Mouse (Mus musculus) midbrain, postnatal 0 days (tissue): ENCODE data around the gene Best2. TPM values are rescaled to one million over a fixed set of nuclear protein-coding genes. Genes with fewer than 3 reads are reported as not detected.

Experiments used
- ATAC-seq: fragments of 200-750 bp; cut with Nextera tagmentation; 2 replicates; pipeline ENCODE4 v1.8.0; 2017; ENCODE audit warnings: moderate number of reproducible peaks, mild to moderate bottlenecking, moderate TSS enrichment, moderate library complexity; ENCODE audit not compliant: low FRiP score
- DNase-seq: peaks from one replicate; pipeline ENCODE4 v3.0.0-alpha.2; 2015; ENCODE audit warnings: low spot score
- H3K27ac ChIP-seq: fragments of 300-500 bp; sonication (generic); 2 replicates; pipeline ENCODE4 v1.5.1; 2014; ENCODE audit warnings: low read depth, mild to moderate bottlenecking, low read length, mixed read lengths
- H3K27me3 ChIP-seq: fragments of 300-500 bp; sonication (generic); 2 replicates; pipeline ENCODE4 v1.6.1; 2014; ENCODE audit warnings: low read length, control low read depth, mixed read lengths; ENCODE audit not compliant: insufficient read depth
- H3K36me3 ChIP-seq: fragments of 300-500 bp; sonication (generic); 2 replicates; pipeline ENCODE4 v1.6.1; 2014; ENCODE audit warnings: low read length, control low read depth, mixed read lengths; ENCODE audit not compliant: insufficient read depth
- H3K4me1 ChIP-seq: fragments of 300-500 bp; sonication (generic); 2 replicates; pipeline ENCODE4 v1.6.1; 2014; ENCODE audit warnings: mild to moderate bottlenecking, control low read depth, antibody characterized with exemption, low read length, mixed read lengths; ENCODE audit not compliant: insufficient read depth
- H3K4me2 ChIP-seq: fragments of 300-500 bp; sonication (generic); 2 replicates; pipeline ENCODE4 v1.6.1; 2014; ENCODE audit warnings: low read depth, mild to moderate bottlenecking, low read length, mixed read lengths; ENCODE audit not compliant: poor library complexity, severe bottlenecking
- H3K4me3 ChIP-seq: fragments of 300-500 bp; sonication (generic); 2 replicates; pipeline ENCODE4 v1.5.1; 2014; ENCODE audit warnings: low read depth, mild to moderate bottlenecking, low read length, moderate library complexity
- H3K9ac ChIP-seq: fragments of 300-500 bp; sonication (generic); replicated peaks from 2 replicates; pipeline ENCODE4 v1.6.1; 2014; ENCODE audit warnings: mild to moderate bottlenecking, low read length, moderate library complexity, mixed read lengths; ENCODE audit not compliant: poor library complexity, severe bottlenecking
- H3K9me3 ChIP-seq: fragments of 300-500 bp; sonication (generic); 2 replicates; pipeline ENCODE4 v1.6.1; 2016; ENCODE audit warnings: low read length, control low read depth
- CTCF ChIP-seq: IDR thresholded peaks from 2 replicates; pipeline ENCODE4 v1.5.1; 2016; ENCODE audit warnings: antibody characterized with exemption, mild to moderate bottlenecking
- WGBS: fragments of 180-500 bp; shearing (Covaris S2); extraction: QIAGEN DNeasy Blood & Tissue Kit; methylation state at CpG from one replicate; pipeline ENCODE4 v1.1.7; 2014; 5-methylcytosine and 5-hydroxymethylcytosine counted together
- polyA plus RNA-seq: library from polyadenylated mRNA; unstranded; fragments of >200 nt; fragmentation: Nextera tagmentation; extraction: Ambion mirVana; gene quantifications from 2 replicates; pipeline ENCODE4 v1.2.1, GENCODE M21; 2015
- total RNA-seq: library from RNA; depleted of rRNA; stranded (reverse); fragments of >200 nt; gene quantifications from 2 replicates; pipeline ENCODE4 v1.2.3, GENCODE M21; 2014

The Best2 gene
- total and polyA plus RNA-seq, 2 experiments from 2014 or later = 0.15 TPM; not detected in 1

- peaks cover 12% of the 10 kb centered on the region for H3K4me1 ChIP-seq
- H3K9me3 ChIP-seq = no peaks in the 10 kb centered on the region
- peak overlapping the region; percentile 94 for H3K4me2 ChIP-seq
- no peak for ATAC-seq
- H3K9ac ChIP-seq = no peak overlapping the region; the same call in 1 of the 2 replicates
- H3K27me3 ChIP-seq = no peaks in the 10 kb centered on the region
- H3K36me3 ChIP-seq = no peaks in the 10 kb centered on the region
- WGBS = 18% methylated on average over 16 of the region's 16 CpGs
- TF ChIP-seq CTCF = no peak
- peak overlapping the region; percentile 46; the same call in 1 of the 2 replicates for H3K4me3 ChIP-seq
- no peak overlapping the region for H3K27ac ChIP-seq
- no peak for DNase-seq
These were observed 29.9 kb downstream of the Best2 start for GRCm38 (mm10) chr8:84984294-84985048.

GRCm38 (mm10) chr8:84982499-84983011 is 31.8 kb downstream of the Best2 start:
- ATAC-seq = no peak
- 80% methylated on average over 3 of the region's 3 CpGs for WGBS
- no peak overlapping the region for H3K9ac ChIP-seq
- H3K36me3 ChIP-seq = no peaks in the 10 kb centered on the region
- peaks cover 21% of the 10 kb centered on the region for H3K4me1 ChIP-seq
- H3K9me3 ChIP-seq = no peaks in the 10 kb centered on the region
- no peaks in the 10 kb centered on the region for H3K27me3 ChIP-seq
- no peak for DNase-seq
- no peak overlapping the region for H3K4me2 ChIP-seq
- no peak for TF ChIP-seq CTCF
- H3K4me3 ChIP-seq = no peak overlapping the region
- H3K27ac ChIP-seq = no peak overlapping the region

GRCm38 (mm10) chr8:84981644-84982498 is 32.5 kb downstream of the Best2 start:
- Histone ChIP-seq H3K4me3 (no peak overlapping the region), H3K27ac (no peak overlapping the region), H3K27me3 (no peaks in the 10 kb centered on the region), H3K9ac (no peak overlapping the region), H3K9me3 (no peaks in the 10 kb centered on the region), H3K4me2 (no peak overlapping the region), H3K36me3 (no peaks in the 10 kb centered on the region), H3K4me1 (peaks cover 24% of the 10 kb centered on the region)
- DNase-seq (no peak), ATAC-seq (no peak)
- TF ChIP-seq CTCF = no peak
- 85% methylated on average over 15 of the region's 15 CpGs for WGBS

GRCm38 (mm10) chr8:84980622-84981358 is 33.5 kb downstream of the Best2 start:
- Histone ChIP-seq H3K27ac (0 out of 2 replicates have a peak overlapping the region, but pooled peaks have one; percentile 18), H3K9me3 (no peaks in the 10 kb centered on the region), H3K4me3 (no peak overlapping the region), H3K27me3 (no peaks in the 10 kb centered on the region), H3K4me2 (peak overlapping the region; percentile 100; the same call in 1 of the 2 replicates), H3K9ac (no peak overlapping the region), H3K4me1 (peaks cover 30% of the 10 kb centered on the region), H3K36me3 (no peaks in the 10 kb centered on the region)
- ATAC-seq (no peak), DNase-seq (peak; percentile 67)
- TF ChIP-seq CTCF = no peak
- 29% methylated on average over 11 of the region's 11 CpGs for WGBS

GRCm38 (mm10) chr8:84979599-84980421 is 34.5 kb downstream of the Best2 start:
- peak overlapping the region; percentile 51; the same call in 1 of the 2 replicates for H3K27ac ChIP-seq
- peak overlapping the region; percentile 100 for H3K4me2 ChIP-seq
- peak overlapping the region; percentile 51 for H3K9ac ChIP-seq
- H3K27me3 ChIP-seq = no peaks in the 10 kb centered on the region
- H3K4me3 ChIP-seq = peak overlapping the region; percentile 35
- no peaks in the 10 kb centered on the region for H3K9me3 ChIP-seq
- ATAC-seq (peak; percentile 34), DNase-seq (peak; percentile 93)
- 2% methylated on average over 36 of the region's 42 CpGs for WGBS
- no peaks in the 10 kb centered on the region for H3K36me3 ChIP-seq
- peaks cover 28% of the 10 kb centered on the region for H3K4me1 ChIP-seq
- TF ChIP-seq CTCF = no peak
